In genomic region chr8:88282684-88283083, GRCm38 (mm10) we compare ENCODE assay signal across 9 mouse cellular contexts. TPM values are rescaled to one million over a fixed set of nuclear protein-coding genes. Genes with fewer than 3 reads are reported as not detected.
DNase-seq lines count a peak whose midpoint lies in the region; ATAC-seq lines count a peak whose summit lies in the region.
"Had no signal": no experiment of that assay in that cellular context is flagged by ENCODE, and none has a peak within 500 bp of the region (broad histone marks: within the 10 kb centered on the region; RNA-seq: fewer than 3 reads in every experiment).

No protein-coding gene starts in this region.

- no peak for ATAC-seq in limb, embryonic 11.5 days (ENCODE audit: insufficient number of reproducible peaks, low FRiP score, low TSS enrichment, low read depth)

- H3K4me2 ChIP-seq in limb, embryonic 11.5 days (ENCODE audit: low read depth, severe bottlenecking) = no peak overlapping the region
- H3K4me2 ChIP-seq: limb, embryonic 15.5 days had no signal

- no peaks in the 10 kb centered on the region for H3K36me3 ChIP-seq in limb, embryonic 11.5 days (ENCODE audit: control insufficient read depth, insufficient read depth, low read length)
- H3K36me3 ChIP-seq in splenic B cell, adult 2 months (ENCODE audit: control insufficient read depth, insufficient read depth, low read length, poor library complexity, severe bottlenecking) = no peaks in the 10 kb centered on the region
- H3K36me3 ChIP-seq: limb, embryonic 15.5 days had no signal

- WGBS in limb, embryonic 11.5 days = 10% methylated on average over 8 of the region's 8 CpGs

- H3K4me3 ChIP-seq in limb, embryonic 11.5 days (ENCODE audit: low read depth, low read length) = no peak overlapping the region
- H3K4me3 ChIP-seq: limb, embryonic 15.5 days had no signal

- no peak overlapping the region for H3K9ac ChIP-seq in limb, embryonic 11.5 days (ENCODE audit: low read length)
- H3K9ac ChIP-seq: limb, embryonic 15.5 days had no signal

- H3K4me1 ChIP-seq in limb, embryonic 11.5 days (ENCODE audit: control insufficient read depth, insufficient read depth, low read length) = 0 out of 2 replicates have a peak, but pooled peaks cover 14% of the 10 kb centered on the region

- no peaks in the 10 kb centered on the region for H3K27me3 ChIP-seq in limb, embryonic 11.5 days (ENCODE audit: control insufficient read depth, insufficient read depth, low read length)
- H3K27me3 ChIP-seq in splenic B cell, adult 2 months (ENCODE audit: control insufficient read depth, insufficient read depth, low read length, poor library complexity, severe bottlenecking) = no peaks in the 10 kb centered on the region
- H3K27me3 ChIP-seq: limb, embryonic 15.5 days had no signal

- H3K9me3 ChIP-seq in limb, embryonic 11.5 days (ENCODE audit: control insufficient read depth, low read length) = no peaks in the 10 kb centered on the region
- H3K9me3 ChIP-seq: limb, embryonic 15.5 days had no signal

- DNase-seq in thymus, postnatal 14 days = peak; percentile 6
- DNase-seq in thymus, postnatal 0 days (ENCODE audit: low spot score) = no peak
- DNase-seq in forelimb bud, embryonic 11.5 days (ENCODE audit: low read depth, low spot score) = peak; percentile 73
- DNase-seq in limb, embryonic 11.5 days (ENCODE audit: low spot score) = peak; percentile 75
- peak; percentile 79 for DNase-seq in splenic B cell, adult 2 months (ENCODE audit: low read depth, low spot score)
- DNase-seq in layer of hippocampus, adult 18-20 months (ENCODE audit: low spot score in 2 of 2) = no peak
- DNase-seq in cerebellum, adult 11-12 months = no peak
- no peak for DNase-seq in cerebellum, adult 18-20 months

- H3K27ac ChIP-seq in limb, embryonic 11.5 days (replicated peaks; ENCODE audit: low read depth, low read length) = no peak overlapping the region
- H3K27ac ChIP-seq: limb, embryonic 15.5 days had no signal

RNA-seq across cellular contexts. Expression of gene Adcy7, which starts 10.5 kb away (rescaled TPM):
- 16.2 and 21.1 TPM in 2 replicates for polyA plus RNA-seq in thymus, postnatal 0 days (2015; fragmentation: Nextera tagmentation; extraction: Ambion mirVana)
- 1.8 and 2.3 TPM in 2 replicates for polyA plus RNA-seq in limb, embryonic 11.5 days (2014; fragmentation: Nextera tagmentation; extraction: Ambion mirVana)
- total RNA-seq in layer of hippocampus, adult 18-20 months (2021) = 1 to 10 TPM; 2.2 to 3.3 TPM

Comparison
In these comparisons a context has a peak if more than half of its experiments do, and no peak if none do; other contexts are left out.
1. DNase-seq: peak in thymus, postnatal 14 days (single experiment), forelimb bud, embryonic 11.5 days (single experiment), limb, embryonic 11.5 days (single experiment) and splenic B cell, adult 2 months (single experiment); none in thymus, postnatal 0 days (single experiment), layer of hippocampus, adult 18-20 months (0 of 2), cerebellum, adult 11-12 months (single experiment) and cerebellum, adult 18-20 months (0 of 2).